Mouse (Mus musculus): ENCODE results near the gene Pfdn4. TPM values are rescaled to one million over a fixed set of nuclear protein-coding genes. Genes with fewer than 3 reads are reported as not detected.

Pfdn4 gene
- total RNA-seq, 2 experiments from 2014 or later: 21.9 to 25.9 TPM

GRCm38 (mm10) chr2:170549146-170549545 lies 52.9 kb downstream of the Pfdn4 start:
- DNase-seq: no peak

- DNase-seq: no peak
Measured at GRCm38 (mm10) chr2:170550240-170550639, 54.0 kb downstream of the Pfdn4 start.

- no peak for DNase-seq
Measured at GRCm38 (mm10) chr2:170552088-170552487, 55.9 kb downstream of the Pfdn4 start.

- DNase-seq: no peak
Measured at GRCm38 (mm10) chr2:170563956-170564855, 68.0 kb downstream of the Pfdn4 start.

GRCm38 (mm10) chr2:170564995-170565394 lies 68.8 kb downstream of the Pfdn4 start:
- no peak for DNase-seq

Other genes starting within 250 kb of the Pfdn4 start
- gene Bcas1, start 68.6 kb upstream of the Pfdn4 start, total RNA-seq (2021): 1 to 10 TPM; 4.5 to 7.4 TPM
- not detected for gene Cyp24a1, start 717 bp downstream of the Pfdn4 start, total RNA-seq (2021)
- not detected for gene 4930470P17Rik, start 105.6 kb downstream of the Pfdn4 start, total RNA-seq (2021)
- gene Dok5, start 235.4 kb downstream of the Pfdn4 start, total RNA-seq (2021): 10 to 100 TPM; 20.1 to 24.0 TPM

Measured in gastrocnemius, postnatal 10 days (tissue).